Mouse (Mus musculus) thymus, adult 2 months (tissue): ENCODE data around the gene Sorl1. TPM values are rescaled to one million over a fixed set of nuclear protein-coding genes. Genes with fewer than 3 reads are reported as not detected.

Experiments
- DNase-seq: peaks from one replicate; pipeline ENCODE4 v3.0.0; 2021
- H3K27ac ChIP-seq: fragments of 200-500 bp; 2 replicates; pipeline ENCODE4 v1.5.1; 2012; ENCODE audit warnings: low read length, control low read depth; ENCODE audit not compliant: control insufficient read depth, insufficient read depth
- H3K27me3 ChIP-seq: fragments of 200-500 bp; 2 replicates; pipeline ENCODE4 v1.6.1; 2012; ENCODE audit warnings: mild to moderate bottlenecking, low read length, moderate library complexity, mixed read lengths; ENCODE audit not compliant: control insufficient read depth, insufficient read depth
- H3K36me3 ChIP-seq: fragments of 200-500 bp; 2 replicates; pipeline ENCODE4 v1.6.1; 2012; ENCODE audit warnings: mild to moderate bottlenecking, low read length, moderate library complexity; ENCODE audit not compliant: control insufficient read depth, insufficient read depth
- H3K4me1 ChIP-seq: fragments of 200-500 bp; replicated peaks from 2 replicates; pipeline ENCODE4 v1.6.1; 2012; ENCODE audit warnings: low read length; ENCODE audit not compliant: control insufficient read depth, insufficient read depth
- H3K4me3 ChIP-seq: fragments of 200-500 bp; 2 replicates; pipeline ENCODE4 v1.5.1; 2012; ENCODE audit warnings: mild to moderate bottlenecking, low read length, control low read depth, moderate library complexity; ENCODE audit not compliant: control insufficient read depth, insufficient read depth
- CTCF ChIP-seq: fragments of 200-500 bp; IDR thresholded peaks from 2 replicates; pipeline ENCODE4 v1.5.1; 2012; ENCODE audit warnings: mild to moderate bottlenecking, control low read depth, low read length, moderate library complexity, borderline replicate concordance; ENCODE audit not compliant: control insufficient read depth, poor library complexity, insufficient read depth; ENCODE audit errors: extremely low read depth
- POLR2A ChIP-seq: fragments of 200-500 bp; IDR thresholded peaks from 2 replicates; pipeline ENCODE4 v1.6.1; 2012; ENCODE audit warnings: mild to moderate bottlenecking, low read length, control low read depth, moderate library complexity; ENCODE audit not compliant: control insufficient read depth, poor library complexity, insufficient read depth; ENCODE audit errors: extremely low read depth
- WGBS: fragments of 180-500 bp; shearing (Covaris S2); methylation state at CpG from one replicate; pipeline ENCODE4 v1.1.7; 2018; 5-methylcytosine and 5-hydroxymethylcytosine counted together
- polyA plus RNA-seq: library from polyadenylated mRNA; depleted of rRNA; stranded (reverse); fragments of >200 nt; gene quantifications from 2 replicates; pipeline ENCODE4 v1.2.3, GENCODE M21; 2012

The Sorl1 gene
- polyA plus RNA-seq, 1 experiment: 27.7 TPM

- Histone ChIP-seq H3K27ac (no peak overlapping the region), H3K4me1 (peaks cover 12% of the 10 kb centered on the region), H3K27me3 (no peaks in the 10 kb centered on the region), H3K36me3 (no peaks in the 10 kb centered on the region), H3K4me3 (no peak overlapping the region)
- TF ChIP-seq CTCF (no peak), POLR2A (no peak)
- DNase-seq: no peak
- 92% methylated on average over 8 of the region's 8 CpGs for WGBS
Observed at GRCm38 (mm10) chr9:41937341-41937966, 186.6 kb downstream of the Sorl1 start.

DNA sequence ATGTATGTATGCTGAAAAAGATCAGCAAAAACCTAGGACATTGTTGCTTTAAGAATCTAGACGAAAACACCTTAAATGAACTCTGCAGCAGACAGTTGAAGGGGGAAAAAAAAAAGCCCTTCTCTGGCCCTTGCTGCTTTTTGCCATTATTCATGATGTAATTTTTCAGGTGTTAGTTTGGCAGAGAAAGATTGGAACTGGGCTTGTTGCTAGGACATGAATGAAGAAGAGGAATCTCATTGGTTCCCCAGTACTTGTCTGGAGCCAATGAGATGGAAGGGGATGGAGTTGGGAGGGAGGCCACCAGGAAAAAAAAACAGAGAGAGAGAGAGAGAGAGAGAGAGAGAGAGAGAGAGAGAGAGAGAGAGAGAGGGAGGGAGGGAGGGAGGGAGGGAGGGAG, 187.5 kb downstream of the Sorl1 start:
- TF ChIP-seq CTCF: no peak
- no peak for TF ChIP-seq POLR2A
- H3K27me3 ChIP-seq: no peaks in the 10 kb centered on the region
- H3K27ac ChIP-seq: no peak overlapping the region
- H3K4me3 ChIP-seq: no peak overlapping the region
- WGBS: 41% methylated on average over 1 of the region's 1 CpGs
- peaks cover 12% of the 10 kb centered on the region for H3K4me1 ChIP-seq
- no peaks in the 10 kb centered on the region for H3K36me3 ChIP-seq
- no peak for DNase-seq

GRCm38 (mm10) chr9:41935979-41936378, 188.1 kb downstream of the Sorl1 start:
- no peak for TF ChIP-seq CTCF
- no peak for TF ChIP-seq POLR2A
- Histone ChIP-seq H3K36me3 (no peaks in the 10 kb centered on the region), H3K4me1 (peaks cover 12% of the 10 kb centered on the region), H3K27ac (no peak overlapping the region), H3K4me3 (no peak overlapping the region), H3K27me3 (no peaks in the 10 kb centered on the region)
- DNase-seq: no peak
- WGBS: 10% methylated on average over 10 of the region's 10 CpGs

GRCm38 (mm10) chr9:41935373-41935971, 188.6 kb downstream of the Sorl1 start:
- no peak overlapping the region for H3K27ac ChIP-seq
- H3K4me3 ChIP-seq: peak overlapping the region; percentile 16; the same call in 1 of the 2 replicates
- H3K36me3 ChIP-seq: no peaks in the 10 kb centered on the region
- no peaks in the 10 kb centered on the region for H3K27me3 ChIP-seq
- H3K4me1 ChIP-seq: peaks cover 12% of the 10 kb centered on the region
- DNase-seq: peak; percentile 72
- 3% methylated on average over 21 of the region's 21 CpGs for WGBS
- no peak for TF ChIP-seq POLR2A
- TF ChIP-seq CTCF: no peak

DNA sequence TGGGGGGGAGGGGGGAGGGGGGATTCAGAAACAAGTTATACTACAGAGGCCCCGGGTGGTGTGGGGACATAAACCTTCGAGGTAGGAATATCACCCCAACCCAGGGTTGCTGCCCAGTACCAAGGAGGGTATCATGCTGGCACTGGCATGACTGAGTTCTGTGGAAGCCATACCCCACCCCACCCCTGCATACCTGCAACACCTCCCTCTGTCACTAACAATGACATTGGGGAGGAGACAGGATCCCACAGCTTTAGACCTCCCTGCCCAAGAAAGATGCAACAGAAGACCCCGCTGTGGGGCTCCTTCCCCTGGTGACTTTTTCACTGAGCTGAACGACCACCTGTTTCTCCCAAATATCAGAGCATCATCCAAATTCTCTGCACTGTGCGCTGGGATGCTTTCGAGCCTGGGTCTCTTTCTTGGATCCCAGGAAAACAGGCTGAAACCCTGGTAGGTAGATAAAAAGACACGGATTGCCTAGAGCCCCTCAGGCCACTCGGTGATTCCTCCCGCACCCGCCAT, 189.2 kb downstream of the Sorl1 start:
- no peak overlapping the region for H3K4me3 ChIP-seq
- no peaks in the 10 kb centered on the region for H3K27me3 ChIP-seq
- no peak overlapping the region for H3K27ac ChIP-seq
- TF ChIP-seq CTCF (no peak), POLR2A (no peak)
- DNase-seq: no peak
- 53% methylated on average over 10 of the region's 10 CpGs for WGBS
- peaks cover 12% of the 10 kb centered on the region for H3K4me1 ChIP-seq
- H3K36me3 ChIP-seq: no peaks in the 10 kb centered on the region

GRCm38 (mm10) chr9:41929986-41930385, 194.1 kb downstream of the Sorl1 start:
- WGBS: 87% methylated on average over 5 of the region's 5 CpGs
- TF ChIP-seq POLR2A (no peak), CTCF (no peak)
- DNase-seq: no peak
- H3K36me3 ChIP-seq: no peaks in the 10 kb centered on the region
- no peak overlapping the region for H3K4me3 ChIP-seq
- no peaks in the 10 kb centered on the region; the same call in 1 of the 2 replicates for H3K4me1 ChIP-seq
- H3K27ac ChIP-seq: no peak overlapping the region
- no peaks in the 10 kb centered on the region for H3K27me3 ChIP-seq
